ENCODE assay signal across 22 mouse cellular contexts in the genomic region with DNA sequence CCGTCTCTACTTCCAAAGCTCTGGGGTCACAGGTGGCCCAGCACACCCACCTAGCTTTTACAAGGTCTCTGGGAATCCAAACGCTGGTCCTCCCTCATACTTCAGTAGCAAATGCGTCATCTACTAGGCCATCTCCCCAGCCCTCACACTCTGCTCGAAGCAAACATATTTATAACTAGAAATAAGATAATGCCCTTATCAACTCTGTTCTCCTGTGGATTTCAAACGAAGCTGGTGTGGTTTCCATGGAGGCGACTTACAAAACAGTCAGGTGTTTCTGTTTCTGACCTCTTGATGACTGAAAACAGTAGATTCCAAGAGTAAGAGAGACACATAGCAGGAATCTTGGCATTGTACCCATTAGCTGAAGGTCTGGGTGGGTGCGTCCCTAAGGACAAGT.
"Had no signal": no experiment of that assay in that cellular context is flagged by ENCODE, and none has a peak within 500 bp of the region (broad histone marks: within the 10 kb centered on the region; RNA-seq: fewer than 3 reads in every experiment).

No protein-coding gene starts in this region.

- H3K4me1 ChIP-seq: liver, embryonic 15.5 days; midbrain, embryonic 13.5 days had no signal

- H3K9me3 ChIP-seq: limb, embryonic 10.5 days; limb, embryonic 13.5 days; liver, embryonic 15.5 days; midbrain, embryonic 10.5 days; midbrain, embryonic 13.5 days; neural tube, embryonic 13.5 days had no signal

- H3K4me2 ChIP-seq: limb, embryonic 13.5 days; liver, embryonic 15.5 days; lung, embryonic 14.5 days; midbrain, embryonic 13.5 days; neural tube, embryonic 13.5 days had no signal

- DNase-seq: kidney, adult 18-20 months; kidney, postnatal 25 days; layer of hippocampus, adult 9-11 months; liver; lung, embryonic 14.5 days; lung, postnatal 14 days; right cerebral cortex, adult 18-20 months; right cerebral cortex, postnatal 14 days; right cerebral cortex, postnatal 4 days; thymus, postnatal 36 days had no signal

- H3K9ac ChIP-seq: limb, embryonic 13.5 days; liver, embryonic 15.5 days; lung, embryonic 14.5 days; midbrain, embryonic 13.5 days; neural tube, embryonic 13.5 days had no signal

- H3K4me3 ChIP-seq: layer of hippocampus, adult 2 months; limb, embryonic 10.5 days; limb, embryonic 13.5 days; liver, embryonic 15.5 days; midbrain, embryonic 10.5 days; midbrain, embryonic 13.5 days; myocyte; neural tube, embryonic 13.5 days had no signal

- H3K36me3 ChIP-seq: limb, embryonic 10.5 days; limb, embryonic 13.5 days; liver, embryonic 15.5 days; midbrain, embryonic 10.5 days; midbrain, embryonic 13.5 days; neural tube, embryonic 13.5 days had no signal

- H3K27me3 ChIP-seq: limb, embryonic 13.5 days; liver, embryonic 15.5 days; midbrain, embryonic 13.5 days; neural tube, embryonic 13.5 days had no signal

- H3K27ac ChIP-seq: kidney, postnatal 0 days; layer of hippocampus, adult 2 months; limb, embryonic 10.5 days; limb, embryonic 13.5 days; liver, embryonic 15.5 days; midbrain, embryonic 10.5 days; midbrain, embryonic 13.5 days; neural tube, embryonic 13.5 days had no signal

- ATAC-seq: inflammation-experienced regulatory T-cells, adult 6 months; intestine, embryonic 16.5 days; midbrain, embryonic 13.5 days; midbrain, embryonic 16.5 days had no signal
